13 mouse cellular contexts compared by ENCODE assay signal in the genomic region with DNA sequence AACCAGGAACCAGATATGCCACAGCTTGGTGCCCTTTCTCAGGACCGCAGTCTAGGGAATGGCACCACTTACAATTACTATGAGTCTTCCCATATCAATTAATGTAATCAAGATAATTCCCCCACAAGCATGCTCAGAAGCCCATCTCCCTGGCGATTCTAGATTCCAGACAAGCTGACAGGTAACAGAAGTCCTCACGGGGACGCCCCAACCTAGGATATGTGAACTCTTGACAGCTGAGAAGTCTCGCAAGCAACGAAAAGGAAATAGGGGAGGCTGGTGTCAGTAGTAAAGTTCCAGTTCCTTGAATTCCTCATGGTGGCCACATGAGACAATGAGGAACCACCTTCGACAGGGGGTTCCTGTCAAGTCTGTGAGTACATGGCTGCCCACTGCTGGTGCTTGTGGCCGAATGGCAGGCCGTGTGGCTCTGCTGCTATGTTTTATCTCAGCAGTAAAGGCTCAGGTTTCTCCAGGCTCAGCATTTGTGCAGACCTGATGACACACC. TPM values are rescaled to one million over a fixed set of nuclear protein-coding genes. Genes with fewer than 3 reads are reported as not detected.
A peak's percentile ranks its signal among the peaks of the same experiment; 100 is the strongest.
DNase-seq lines count a peak whose midpoint lies in the region; ATAC-seq and TF ChIP-seq lines count a peak whose summit lies in the region.
"Had no signal": no experiment of that assay in that cellular context is flagged by ENCODE, and none has a peak within 500 bp of the region (broad histone marks: within the 10 kb centered on the region; RNA-seq: fewer than 3 reads in every experiment).

No protein-coding gene starts in this region.

- ATAC-seq in hematopoietic stem cell, adult 5-6 weeks (replicated peaks in 1 of 2; ENCODE audit: insufficient read depth in 1 of 2, low FRiP score in 2 of 2, low TSS enrichment in 1 of 2, low read depth in 1 of 2, poor library complexity in 2 of 2, severe bottlenecking in 2 of 2): peak; percentile 43 to 44; a peak in 3 of 4 replicates

- H3K4me3 ChIP-seq in layer of hippocampus, adult 2 months: no peak overlapping the region
- H3K4me3 ChIP-seq: embryonic facial prominence, embryonic 13.5 days; forebrain, embryonic 10.5 days; limb, embryonic 13.5 days; lung, embryonic 15.5 days had no signal

- peak; percentile 29 for TF ChIP-seq CTCF in layer of hippocampus, adult 2 months (conservative IDR thresholded peaks at IDR 0.05)

- DNase-seq in layer of hippocampus, adult 2 months (ENCODE audit: low spot score in 2 of 2): no peak
- DNase-seq in layer of hippocampus, postnatal 14 days (ENCODE audit: low spot score in 2 of 2): no peak
- peak; percentile 14 for DNase-seq in thymus, postnatal 14 days
- DNase-seq in thymus, postnatal 25 days: no peak
- DNase-seq in right cerebral cortex, postnatal 14 days: no peak
- no peak for DNase-seq in heart, adult 8-10 months (ENCODE audit: low spot score)
- DNase-seq: heart, adult 18-20 months; midbrain, embryonic 14.5 days had no signal

- no peak overlapping the region for H3K27ac ChIP-seq in layer of hippocampus, adult 2 months
- H3K27ac ChIP-seq: embryonic facial prominence, embryonic 13.5 days; forebrain, embryonic 10.5 days; limb, embryonic 13.5 days; lung, embryonic 15.5 days had no signal

RNA-seq across cellular contexts. Expression of gene Wdr5, which starts 48.7 kb away (rescaled TPM):
- total RNA-seq in layer of hippocampus, adult 2 months (2021): 10 to 100 TPM; 24.8 to 28.9 TPM
- 10 to 100 TPM; 33.8 to 34.8 TPM for total RNA-seq in layer of hippocampus, postnatal 14 days (2021)
- total RNA-seq in hematopoietic stem cell, adult 5-6 weeks (2017): 75.7 and 78.0 TPM in 2 replicates
- total RNA-seq in heart, adult 8-10 months (2022): 10 to 100 TPM; 22.0 to 25.5 (median 23.5) TPM

RNA-seq across cellular contexts. Expression of gene Brd3, which starts 56.2 kb away (rescaled TPM):
- total RNA-seq in layer of hippocampus, adult 2 months (2021): 10 to 100 TPM; 43.6 to 51.8 TPM
- 10 to 100 TPM; 58.9 to 68.0 TPM for total RNA-seq in layer of hippocampus, postnatal 14 days (2021)
- total RNA-seq in hematopoietic stem cell, adult 5-6 weeks (2017): 27.6 and 37.7 TPM in 2 replicates
- 10 to 100 TPM; 27.4 to 28.6 (median 28.3) TPM for total RNA-seq in heart, adult 8-10 months (2022)
